Mouse (Mus musculus) urinary bladder, adult 18-20 months (tissue): Measurements from ENCODE around the gene Gprin1.

Experiments
- DNase-seq, 2 experiments: peaks; one replicate each; pipeline ENCODE4 v3.0.0; 2022; ENCODE audit warnings: low spot score in 2 of 2, mixed read lengths in 2 of 2

The Gprin1 gene

GRCm38 (mm10) chr13:54726131-54726530 is 23.5 kb downstream of the Gprin1 start:
- DNase-seq = no peak

- no peak for DNase-seq
These were observed 26.5 kb downstream of the Gprin1 start for GRCm38 (mm10) chr13:54723143-54723542.

- DNase-seq = peak in 1 of 2 experiments; percentile 34
These were observed 32.8 kb downstream of the Gprin1 start for GRCm38 (mm10) chr13:54716916-54717315.

GRCm38 (mm10) chr13:54714996-54715395 is 34.7 kb downstream of the Gprin1 start:
- no peak for DNase-seq

GRCm38 (mm10) chr13:54714393-54714792 is 35.3 kb downstream of the Gprin1 start:
- no peak for DNase-seq

- no peak for DNase-seq
These were observed 38.8 kb downstream of the Gprin1 start for GRCm38 (mm10) chr13:54710866-54711265.

GRCm38 (mm10) chr13:54704890-54705289 is 44.8 kb downstream of the Gprin1 start:
- no peak for DNase-seq

GRCm38 (mm10) chr13:54702507-54702906 is 47.2 kb downstream of the Gprin1 start:
- no peak for DNase-seq

GRCm38 (mm10) chr13:54701243-54701642 is 48.4 kb downstream of the Gprin1 start, which contains the start of gene Cdhr2:
Cdhr2 (plus strand) TSS chr13:54701461.
- DNase-seq = no peak

- DNase-seq = no peak
These were observed 54.0 kb downstream of the Gprin1 start for GRCm38 (mm10) chr13:54695479-54696230.

- peak in 1 of 2 experiments; percentile 83 for DNase-seq
These were observed 55.2 kb downstream of the Gprin1 start for GRCm38 (mm10) chr13:54694348-54695060.

- peak; percentile 94 to 99 for DNase-seq
These were observed 55.9 kb downstream of the Gprin1 start, which contains the start of gene Rnf44 for GRCm38 (mm10) chr13:54693558-54694347. Rnf44 (minus strand) TSS chr13:54693907.

- no peak for DNase-seq
These were observed 56.7 kb downstream of the Gprin1 start for GRCm38 (mm10) chr13:54692711-54693557.

- no peak for DNase-seq
These were observed 57.9 kb downstream of the Gprin1 start for GRCm38 (mm10) chr13:54691737-54692136.

GRCm38 (mm10) chr13:54690151-54690740 is 59.4 kb downstream of the Gprin1 start:
- DNase-seq = no peak

GRCm38 (mm10) chr13:54687575-54688424 is 61.9 kb downstream of the Gprin1 start:
- peak; percentile 97 for DNase-seq

GRCm38 (mm10) chr13:54687096-54687495 is 62.6 kb downstream of the Gprin1 start:
- peak; percentile 72 to 73 for DNase-seq
